Mouse (Mus musculus): Measurements from ENCODE around the gene Bicdl1. TPM values are rescaled to one million over a fixed set of nuclear protein-coding genes. Genes with fewer than 3 reads are reported as not detected.

The Bicdl1 gene
- polyA plus RNA-seq, 1 experiment = 55.9 TPM

- no peaks in the 10 kb centered on the region for H3K36me3 ChIP-seq (ENCODE audit: control insufficient read depth, insufficient read depth, low read length)
- H3K4me1 ChIP-seq (ENCODE audit: control insufficient read depth, insufficient read depth, low read length) = no peaks in the 10 kb centered on the region
- DNase-seq = no peak
- no peak overlapping the region for H3K4me3 ChIP-seq (ENCODE audit: insufficient read depth, low read depth, low read length)
- no peak overlapping the region for H3K27ac ChIP-seq (ENCODE audit: insufficient read depth, low read depth, low read length)
- 80% methylated on average over 22 of the region's 22 CpGs for WGBS
- TF ChIP-seq CTCF (conservative IDR thresholded peaks at IDR 0.05; ENCODE audit: insufficient read depth, insufficient read length, low read depth, low read length) (no peak), POLR2A (IDR thresholded peaks at IDR 0.05; ENCODE audit: low read depth, low read length) (no peak)
- H3K27me3 ChIP-seq (replicated peaks; ENCODE audit: control insufficient read depth, insufficient read depth, low read length) = no peaks in the 10 kb centered on the region
Measured at GRCm38 (mm10) chr5:115662658-115663057, 68.8 kb downstream of the Bicdl1 start.

DNA sequence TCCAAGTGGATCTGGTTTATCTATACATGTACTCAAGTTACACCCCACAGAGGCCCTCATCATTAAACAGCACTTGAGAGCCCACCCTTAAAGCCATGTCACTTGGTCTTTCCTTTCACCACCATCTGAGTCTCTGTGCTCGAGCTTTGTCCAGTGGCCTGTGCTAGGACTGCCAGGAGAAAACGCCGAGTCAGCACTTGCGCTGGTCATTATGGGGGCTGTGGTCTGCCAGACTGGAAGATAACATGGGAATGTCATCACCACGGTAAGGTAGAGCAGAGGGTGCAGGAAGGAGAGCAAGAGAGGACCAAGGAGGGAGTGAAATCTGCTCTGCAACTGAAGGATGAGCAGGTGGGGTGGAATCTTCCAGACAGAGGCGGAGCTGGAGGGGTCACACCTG, 73.1 kb downstream of the Bicdl1 start:
- no peaks in the 10 kb centered on the region for H3K4me1 ChIP-seq (ENCODE audit: control insufficient read depth, insufficient read depth, low read length)
- 74% methylated on average over 6 of the region's 6 CpGs for WGBS
- TF ChIP-seq CTCF (conservative IDR thresholded peaks at IDR 0.05; ENCODE audit: insufficient read depth, insufficient read length, low read depth, low read length) = no peak
- TF ChIP-seq POLR2A (IDR thresholded peaks at IDR 0.05; ENCODE audit: low read depth, low read length) = no peak
- DNase-seq = no peak
- H3K27me3 ChIP-seq (replicated peaks; ENCODE audit: control insufficient read depth, insufficient read depth, low read length) = no peaks in the 10 kb centered on the region
- no peaks in the 10 kb centered on the region for H3K36me3 ChIP-seq (ENCODE audit: control insufficient read depth, insufficient read depth, low read length)
- H3K27ac ChIP-seq (ENCODE audit: insufficient read depth, low read depth, low read length) = no peak overlapping the region
- no peak overlapping the region for H3K4me3 ChIP-seq (ENCODE audit: insufficient read depth, low read depth, low read length)

GRCm38 (mm10) chr5:115657234-115657633, 74.2 kb downstream of the Bicdl1 start:
- no peak for TF ChIP-seq CTCF (conservative IDR thresholded peaks at IDR 0.05; ENCODE audit: insufficient read depth, insufficient read length, low read depth, low read length)
- no peak for TF ChIP-seq POLR2A (IDR thresholded peaks at IDR 0.05; ENCODE audit: low read depth, low read length)
- Histone ChIP-seq H3K4me1 (ENCODE audit: control insufficient read depth, insufficient read depth, low read length) (peaks cover 3% of the 10 kb centered on the region; the same call in 1 of the 2 replicates), H3K4me3 (ENCODE audit: insufficient read depth, low read depth, low read length) (no peak overlapping the region), H3K36me3 (ENCODE audit: control insufficient read depth, insufficient read depth, low read length) (no peaks in the 10 kb centered on the region), H3K27me3 (replicated peaks; ENCODE audit: control insufficient read depth, insufficient read depth, low read length) (no peaks in the 10 kb centered on the region), H3K27ac (ENCODE audit: insufficient read depth, low read depth, low read length) (no peak overlapping the region)
- WGBS = 75% methylated on average over 1 of the region's 1 CpGs
- DNase-seq = no peak

DNA sequence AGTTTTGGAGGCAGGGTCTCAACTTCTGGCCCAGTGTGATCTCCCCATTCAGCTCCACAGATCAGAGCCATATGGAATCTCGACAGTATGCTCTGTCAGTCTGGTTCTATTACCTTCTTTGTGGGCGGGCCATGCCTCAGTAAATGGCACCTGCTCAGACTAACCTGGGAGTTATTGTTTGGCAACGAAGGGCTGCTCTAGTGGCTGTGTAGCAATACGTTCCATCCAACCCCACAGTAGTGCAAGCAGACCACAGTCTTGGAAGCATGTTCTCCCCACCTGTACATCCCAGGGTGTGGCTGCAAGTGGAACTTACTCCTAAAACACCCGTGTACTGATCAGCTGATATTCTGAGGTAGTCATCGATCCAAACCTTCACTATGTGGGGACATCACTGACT, 74.7 kb downstream of the Bicdl1 start:
- no peaks in the 10 kb centered on the region for H3K36me3 ChIP-seq (ENCODE audit: control insufficient read depth, insufficient read depth, low read length)
- H3K4me1 ChIP-seq (ENCODE audit: control insufficient read depth, insufficient read depth, low read length) = peaks cover 4% of the 10 kb centered on the region; the same call in 1 of the 2 replicates
- 72% methylated on average over 6 of the region's 6 CpGs for WGBS
- H3K27ac ChIP-seq (ENCODE audit: insufficient read depth, low read depth, low read length) = no peak overlapping the region
- no peak overlapping the region for H3K4me3 ChIP-seq (ENCODE audit: insufficient read depth, low read depth, low read length)
- TF ChIP-seq POLR2A (IDR thresholded peaks at IDR 0.05; ENCODE audit: low read depth, low read length) = no peak
- TF ChIP-seq CTCF (conservative IDR thresholded peaks at IDR 0.05; ENCODE audit: insufficient read depth, insufficient read length, low read depth, low read length) = no peak
- no peak for DNase-seq
- H3K27me3 ChIP-seq (replicated peaks; ENCODE audit: control insufficient read depth, insufficient read depth, low read length) = no peaks in the 10 kb centered on the region

DNA sequence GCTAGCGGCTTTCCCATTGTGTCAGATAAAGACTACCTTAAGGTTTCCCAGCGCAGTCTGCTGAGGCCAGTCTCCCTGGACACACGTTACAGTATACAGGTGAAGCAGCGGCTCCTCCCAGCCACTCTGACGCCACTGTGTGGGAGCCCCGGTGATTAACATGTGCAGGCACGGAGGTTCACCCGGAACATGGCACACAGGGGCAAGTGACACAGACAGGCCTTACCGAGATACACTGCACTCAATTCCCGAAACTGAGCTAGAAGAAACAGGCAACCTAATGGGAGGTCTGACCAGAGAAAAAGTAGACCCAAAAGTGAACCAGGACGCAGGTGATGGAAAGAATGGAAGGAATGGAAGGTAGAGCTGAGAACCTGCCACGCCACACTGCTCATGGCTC, 77.6 kb downstream of the Bicdl1 start:
- no peak for DNase-seq
- no peak for TF ChIP-seq CTCF (conservative IDR thresholded peaks at IDR 0.05; ENCODE audit: insufficient read depth, insufficient read length, low read depth, low read length)
- TF ChIP-seq POLR2A (IDR thresholded peaks at IDR 0.05; ENCODE audit: low read depth, low read length) = no peak
- WGBS = 80% methylated on average over 12 of the region's 12 CpGs
- Histone ChIP-seq H3K4me3 (ENCODE audit: insufficient read depth, low read depth, low read length) (no peak overlapping the region), H3K27ac (ENCODE audit: insufficient read depth, low read depth, low read length) (no peak overlapping the region), H3K27me3 (replicated peaks; ENCODE audit: control insufficient read depth, insufficient read depth, low read length) (no peaks in the 10 kb centered on the region), H3K36me3 (ENCODE audit: control insufficient read depth, insufficient read depth, low read length) (no peaks in the 10 kb centered on the region), H3K4me1 (ENCODE audit: control insufficient read depth, insufficient read depth, low read length) (peaks cover 4% of the 10 kb centered on the region; the same call in 1 of the 2 replicates)

GRCm38 (mm10) chr5:115652681-115653575, 78.5 kb downstream of the Bicdl1 start:
- peak overlapping the region; percentile 49 for H3K27ac ChIP-seq (ENCODE audit: insufficient read depth, low read depth, low read length)
- peak; percentile 81 for TF ChIP-seq CTCF (conservative IDR thresholded peaks at IDR 0.05; ENCODE audit: insufficient read depth, insufficient read length, low read depth, low read length)
- TF ChIP-seq POLR2A (IDR thresholded peaks at IDR 0.05; ENCODE audit: low read depth, low read length) = peak; percentile 74
- peaks cover 4% of the 10 kb centered on the region; the same call in 1 of the 2 replicates for H3K4me1 ChIP-seq (ENCODE audit: control insufficient read depth, insufficient read depth, low read length)
- H3K4me3 ChIP-seq (ENCODE audit: insufficient read depth, low read depth, low read length) = peak overlapping the region; percentile 62
- peak; percentile 100 for DNase-seq
- H3K27me3 ChIP-seq (replicated peaks; ENCODE audit: control insufficient read depth, insufficient read depth, low read length) = no peaks in the 10 kb centered on the region
- 2% methylated on average over 35 of the region's 35 CpGs for WGBS
- H3K36me3 ChIP-seq (ENCODE audit: control insufficient read depth, insufficient read depth, low read length) = no peaks in the 10 kb centered on the region

DNA sequence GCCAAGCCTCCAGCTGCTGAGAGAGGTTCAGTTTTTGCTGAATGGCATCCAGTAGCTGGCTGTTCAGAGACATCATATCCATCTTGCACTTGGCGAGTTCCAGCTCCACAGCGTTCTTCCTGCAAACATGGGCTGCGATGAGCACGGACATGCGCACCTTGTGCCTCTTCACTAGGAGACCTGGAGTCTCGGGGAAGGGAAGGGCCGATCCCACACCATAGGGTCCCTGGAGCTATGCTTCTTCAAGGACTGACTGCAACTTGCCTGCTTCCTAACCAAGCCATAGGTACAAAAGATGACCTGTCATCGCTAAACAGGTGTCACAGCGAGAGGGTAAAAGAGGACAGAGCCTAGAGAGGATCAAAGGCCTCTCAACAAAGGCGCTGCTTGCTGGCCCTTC, 79.6 kb downstream of the Bicdl1 start:
- no peak overlapping the region for H3K27ac ChIP-seq (ENCODE audit: insufficient read depth, low read depth, low read length)
- WGBS = 93% methylated on average over 10 of the region's 10 CpGs
- TF ChIP-seq CTCF (conservative IDR thresholded peaks at IDR 0.05; ENCODE audit: insufficient read depth, insufficient read length, low read depth, low read length) (no peak), POLR2A (IDR thresholded peaks at IDR 0.05; ENCODE audit: low read depth, low read length) (no peak)
- peaks cover 4% of the 10 kb centered on the region; the same call in 1 of the 2 replicates for H3K4me1 ChIP-seq (ENCODE audit: control insufficient read depth, insufficient read depth, low read length)
- H3K27me3 ChIP-seq (replicated peaks; ENCODE audit: control insufficient read depth, insufficient read depth, low read length) = no peaks in the 10 kb centered on the region
- no peaks in the 10 kb centered on the region for H3K36me3 ChIP-seq (ENCODE audit: control insufficient read depth, insufficient read depth, low read length)
- no peak for DNase-seq
- H3K4me3 ChIP-seq (ENCODE audit: insufficient read depth, low read depth, low read length) = no peak overlapping the region

All from kidney, adult 2 months (tissue).